Mouse (Mus musculus) MN1 (cell line): ENCODE results near the gene Mymx.
A peak's percentile ranks its signal among the peaks of the same experiment; 100 is the strongest.

ENCODE experiments used
- DNase-seq: peaks from one replicate; pipeline ENCODE4 v3.0.0-alpha.2; 2016; ENCODE audit warnings: low spot score

Mymx gene

DNA sequence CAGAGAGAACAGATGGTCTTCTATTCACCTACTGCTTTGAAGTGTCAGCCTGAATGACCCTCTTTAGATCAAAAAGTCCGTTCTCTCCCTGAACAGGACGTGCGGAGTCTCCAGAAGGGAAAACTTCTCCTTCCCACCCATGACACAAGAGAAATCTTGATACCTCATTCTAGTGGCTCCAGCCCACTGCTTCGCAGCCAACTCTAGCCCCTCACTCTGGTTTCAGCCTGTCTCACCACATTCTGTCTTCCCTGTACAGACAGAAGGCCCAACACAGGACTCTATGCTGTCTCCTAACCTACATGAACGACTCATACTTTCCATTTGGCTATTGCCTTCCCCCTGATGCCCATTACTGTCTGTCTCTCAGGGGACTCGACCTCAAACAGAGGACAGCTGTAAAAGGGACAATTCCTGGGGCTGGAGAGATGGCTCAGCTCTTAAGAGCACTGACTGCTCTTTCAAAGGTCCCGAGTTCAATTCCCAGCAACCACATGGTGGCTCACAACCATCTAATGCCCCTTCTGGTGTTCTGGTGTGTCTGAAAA is 50.6 kb downstream of the Mymx start:
- DNase-seq = peak; percentile 40
